In genomic region chrX:13241426-13242319, GRCm38 (mm10) we compare ENCODE assay signal across 8 mouse cellular contexts. TPM values are rescaled to one million over a fixed set of nuclear protein-coding genes. Genes with fewer than 3 reads are reported as not detected.
DNase-seq lines count a peak whose midpoint lies in the region; ATAC-seq and TF ChIP-seq lines count a peak whose summit lies in the region.

No protein-coding gene starts in this region.

- peak overlapping the region; percentile 95 for H3K9ac ChIP-seq in MEL (ENCODE audit: control insufficient read depth, low read depth, low read length, poor library complexity, severe bottlenecking)
- H3K9ac ChIP-seq in midbrain, embryonic 15.5 days, result peak overlapping the region; percentile 62

- peaks cover 0 to 19% of the 10 kb centered on the region in 2 experiments; a peak in 2 of 4 replicates for H3K36me3 ChIP-seq in MEL (ENCODE audit: control insufficient read depth in 1 of 2, insufficient read depth in 2 of 2, low read length in 2 of 2)
- H3K36me3 ChIP-seq in midbrain, embryonic 15.5 days (replicated peaks), result no peaks in the 10 kb centered on the region

- no peak for TF ChIP-seq POLR2A in MEL (IDR thresholded peaks at IDR 0.05; ENCODE audit: control insufficient read depth in 1 of 2, insufficient read depth in 1 of 2, low read depth in 1 of 2, low read length in 2 of 2, poor library complexity in 1 of 2)

- WGBS in midbrain, embryonic 15.5 days, result 16% methylated on average over 21 of the region's 21 CpGs

- DNase-seq in adrenal gland, adult (ENCODE audit: inconsistent age in 2 of 2, low spot score in 1 of 2), result peak; percentile 35 to 75
- no peak for DNase-seq in adrenal gland, postnatal 4 days (ENCODE audit: low spot score in 2 of 2)
- DNase-seq in MEL (ENCODE audit: low read depth, low spot score), result peak; percentile 72
- DNase-seq in embryo, embryonic 10.5 days (ENCODE audit: low spot score), result peak; percentile 63
- DNase-seq in heart, postnatal 10 days, result peak; percentile 36 to 37
- peak; percentile 20 to 28 for DNase-seq in layer of hippocampus, postnatal 14 days (ENCODE audit: low spot score in 2 of 2)
- peak; percentile 14 for DNase-seq in yolk sac, embryonic 10.5 days (ENCODE audit: low spot score)

- no peak; a peak in 1 of 4 replicates for TF ChIP-seq EP300 in MEL (IDR thresholded peaks at IDR 0.05; ENCODE audit: low read depth in 1 of 2, low read length in 2 of 2)

- intact Hi-C loops in heart, postnatal 10 days (cut with DNase I), result loop anchor here (1.0 to 5.0 kb wide), 2 partner anchors 39 to 106 kb away; partner anchors contain the start of gene Ddx3x

- H3K4me3 ChIP-seq in MEL (ENCODE audit: control insufficient read depth in 1 of 2, insufficient read depth in 1 of 2, low read depth in 2 of 2, low read length in 2 of 2), result peak overlapping the region; percentile 69 to 72
- peak overlapping the region; percentile 40 for H3K4me3 ChIP-seq in midbrain, embryonic 15.5 days

- no peaks in the 10 kb centered on the region for H3K27me3 ChIP-seq in MEL (ENCODE audit: control insufficient read depth in 1 of 2, insufficient read depth in 2 of 2, low read length in 2 of 2)
- peaks cover 13% of the 10 kb centered on the region; the same call in 1 of the 2 replicates for H3K27me3 ChIP-seq in midbrain, embryonic 15.5 days (replicated peaks)

- peak overlapping the region; percentile 94 for H3K27ac ChIP-seq in MEL (ENCODE audit: control insufficient read depth, low read depth, low read length)
- H3K27ac ChIP-seq in midbrain, embryonic 15.5 days, result peak overlapping the region; percentile 95

- H3K9me3 ChIP-seq in MEL (replicated peaks; ENCODE audit: insufficient read depth, low read length), result no peaks in the 10 kb centered on the region
- no peaks in the 10 kb centered on the region for H3K9me3 ChIP-seq in midbrain, embryonic 15.5 days

- H3K4me2 ChIP-seq in midbrain, embryonic 15.5 days, result peak overlapping the region; percentile 57

- no peak for TF ChIP-seq RAD21 in MEL (IDR thresholded peaks at IDR 0.05; ENCODE audit: low read depth, low read length)

- H3K79me2 ChIP-seq in MEL (ENCODE audit: control insufficient read depth, insufficient read depth, low read length, poor library complexity), result peaks cover 15% of the 10 kb centered on the region; the same call in 1 of the 2 replicates

- TF ChIP-seq CTCF in MEL (IDR thresholded peaks at IDR 0.05 in 2 of 3, conservative IDR thresholded peaks at IDR 0.05 in 1 of 3; ENCODE audit: control insufficient read depth in 1 of 3, insufficient read depth in 1 of 3, low read depth in 2 of 3, low read length in 3 of 3, poor library complexity in 1 of 3, severe bottlenecking in 1 of 3), result no peak

- ATAC-seq in midbrain, embryonic 15.5 days (replicated peaks), result peak; percentile 44; the same call in 1 of the 2 replicates

- H3K4me1 ChIP-seq in MEL (ENCODE audit: control insufficient read depth in 1 of 2, insufficient read depth in 2 of 2, low read length in 2 of 2), result peaks cover 7 to 27% of the 10 kb centered on the region in 2 experiments
- H3K4me1 ChIP-seq in midbrain, embryonic 15.5 days, result peaks cover 17% of the 10 kb centered on the region; the same call in 1 of the 2 replicates

TF ChIP-seq in MEL, 35 proteins besides CTCF, POLR2A, EP300 and RAD21:
- TF ChIP-seq SIN3A (IDR thresholded peaks at IDR 0.05; ENCODE audit: low read length) (no peak; the same call in 1 of the 2 replicates), UBTF (IDR thresholded peaks at IDR 0.05; ENCODE audit: borderline replicate concordance, insufficient read depth, low read depth, low read length) (0 out of 2 replicates have a peak, but pooled peaks have one; percentile 8), MAFK (IDR thresholded peaks at IDR 0.05; ENCODE audit: borderline replicate concordance, low read depth, low read length) (0 out of 2 replicates have a peak, but pooled peaks have one; percentile 11), ZKSCAN1 (IDR thresholded peaks at IDR 0.05; ENCODE audit: low read depth, low read length) (no peak), KAT2A (conservative IDR thresholded peaks at IDR 0.05; ENCODE audit: low read depth, low read length) (no peak), ZNF384 (IDR thresholded peaks at IDR 0.05; ENCODE audit: low read depth, low read length) (0 out of 2 replicates have a peak, but pooled peaks have one; percentile 25), MYC (IDR thresholded peaks at IDR 0.05; ENCODE audit: low read depth, low read length) (peak; percentile 45; the same call in 1 of the 2 replicates)
TF ChIP-seq in MEL: peak in this region for 4.

RNA-seq across cellular contexts. Expression of gene Ddx3x, which starts 39.1 kb away (rescaled TPM):
- 100 to 1,000 TPM; 262 to 355 TPM for total RNA-seq in adrenal gland, postnatal 4 days (2021)
- total RNA-seq in MEL (2012; rRNA removed), result 262 and 275 TPM in 2 replicates
- polyA plus RNA-seq in MEL (2012; ENCODE audit: insufficient read depth in 1 of 2, insufficient read length in 2 of 2, low read depth in 1 of 2, low replicate concordance in 2 of 2, missing spikeins in 1 of 2), result 100 to 1,000 TPM; 146 to 267 TPM
- 100 to 1,000 TPM; 187 to 221 TPM for total RNA-seq in heart, postnatal 10 days (2021)
- total RNA-seq in layer of hippocampus, postnatal 14 days (2021), result 100 to 1,000 TPM; 157 to 176 TPM
- polyA plus RNA-seq in midbrain, embryonic 15.5 days (2015; fragmentation: Nextera tagmentation; extraction: Ambion mirVana), result 103 and 112 TPM in 2 replicates

Comparison
In these comparisons a context has a peak if more than half of its experiments do, and no peak if none do; other contexts are left out.
1. DNase-seq: peak in adrenal gland, adult (2 of 2), MEL (single experiment), embryo, embryonic 10.5 days (single experiment), heart, postnatal 10 days (2 of 2), layer of hippocampus, postnatal 14 days (2 of 2) and yolk sac, embryonic 10.5 days (single experiment); none in adrenal gland, postnatal 4 days (0 of 2).